Mouse (Mus musculus): Measurements from ENCODE around the gene Rap2a. TPM values are rescaled to one million over a fixed set of nuclear protein-coding genes. Genes with fewer than 3 reads are reported as not detected.

The Rap2a gene
- polyA plus RNA-seq, 1 experiment, result 9.5 TPM

DNA sequence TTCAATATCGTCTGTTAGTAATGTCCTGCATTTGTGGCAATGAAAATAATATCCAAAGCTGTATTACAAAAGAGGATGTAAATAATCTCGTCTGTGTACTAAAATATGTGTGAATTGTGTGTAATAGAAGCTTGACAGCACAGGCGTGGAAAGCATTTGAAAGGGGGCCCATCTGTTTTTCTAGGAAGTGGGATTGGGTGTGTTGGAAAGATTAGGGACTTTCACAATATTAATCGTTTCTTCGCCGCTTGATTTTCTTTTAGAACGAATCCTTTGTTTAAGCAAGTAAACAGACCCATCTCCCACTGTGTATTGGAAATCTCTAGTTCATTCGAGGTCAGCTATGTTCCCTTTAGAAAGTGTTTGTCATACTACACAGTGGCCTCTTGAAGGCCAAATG is 64.2 kb downstream of the Rap2a start:
- Histone ChIP-seq H3K4me3 (ENCODE audit: insufficient read depth, low read depth, low read length) (no peak overlapping the region), H3K27ac (replicated peaks; ENCODE audit: low read depth, low read length) (no peak overlapping the region), H3K4me1 (ENCODE audit: control insufficient read depth, insufficient read depth, insufficient read length, low read length) (peaks cover 11% of the 10 kb centered on the region; the same call in 1 of the 2 replicates)

DNA sequence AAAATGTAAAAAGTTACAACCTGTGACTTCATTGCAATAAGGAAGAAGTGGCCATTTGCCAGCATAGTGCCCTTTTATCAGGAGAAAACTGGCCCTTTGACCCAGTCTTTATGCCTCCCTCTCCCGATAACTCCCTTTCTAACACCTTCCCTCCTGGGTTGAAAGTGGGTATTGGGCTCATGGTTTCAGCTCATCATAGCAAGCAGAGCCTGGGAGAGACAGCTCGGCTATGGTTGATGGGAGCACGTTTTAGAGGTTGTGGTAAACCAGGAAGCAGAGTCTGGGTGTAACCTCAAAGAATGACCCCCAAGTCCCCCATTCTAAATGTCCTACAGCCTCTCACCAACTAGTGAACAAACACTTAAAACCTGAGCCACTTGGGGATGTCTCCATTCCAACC is 64.7 kb downstream of the Rap2a start:
- Histone ChIP-seq H3K4me1 (ENCODE audit: control insufficient read depth, insufficient read depth, insufficient read length, low read length) (peaks cover 11% of the 10 kb centered on the region; the same call in 1 of the 2 replicates), H3K4me3 (ENCODE audit: insufficient read depth, low read depth, low read length) (no peak overlapping the region), H3K27ac (replicated peaks; ENCODE audit: low read depth, low read length) (no peak overlapping the region)

DNA sequence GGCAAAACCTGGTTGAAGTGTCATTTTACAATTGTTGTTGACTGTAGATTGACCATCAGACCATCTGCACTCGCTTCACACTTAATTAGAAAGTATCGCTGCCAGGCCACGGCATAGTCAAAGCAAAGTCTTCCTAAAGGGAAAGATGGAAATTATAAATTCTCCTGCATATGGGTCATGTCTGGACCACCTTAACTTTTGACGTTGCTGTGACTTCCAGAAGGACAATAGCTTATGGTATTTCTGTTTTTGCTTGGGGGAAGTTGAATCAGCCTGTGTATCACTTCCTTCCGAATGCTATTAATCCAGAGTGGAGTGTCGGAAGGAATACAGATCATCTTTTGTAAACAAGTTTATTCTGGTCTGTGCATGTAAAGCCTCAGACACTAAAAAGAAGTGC is 65.6 kb downstream of the Rap2a start:
- H3K4me3 ChIP-seq (ENCODE audit: insufficient read depth, low read depth, low read length), result no peak overlapping the region
- H3K27ac ChIP-seq (replicated peaks; ENCODE audit: low read depth, low read length), result no peak overlapping the region

DNA sequence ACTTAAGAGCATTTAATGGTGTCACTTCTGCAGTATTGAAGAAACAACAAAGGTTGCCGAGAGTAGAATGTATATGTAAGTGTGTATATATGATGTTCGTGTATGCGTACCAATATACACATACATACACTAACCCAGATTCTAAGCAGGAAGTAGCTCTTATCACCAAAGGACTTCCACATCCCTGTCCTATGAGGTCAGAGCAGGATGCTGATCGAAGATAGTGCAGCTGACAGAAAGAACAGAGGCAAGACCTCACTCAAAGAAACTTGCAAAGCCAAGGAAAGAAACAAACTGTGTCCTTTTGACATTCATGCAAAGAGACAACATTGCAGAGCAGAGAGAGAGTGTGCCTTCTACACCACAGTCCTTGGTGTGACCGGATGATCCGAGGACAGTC is 66.3 kb downstream of the Rap2a start:
- Histone ChIP-seq H3K27ac (replicated peaks; ENCODE audit: low read depth, low read length) (no peak overlapping the region), H3K4me3 (ENCODE audit: insufficient read depth, low read depth, low read length) (no peak overlapping the region)

More for the DNA sequence above, 65.6 kb downstream of the Rap2a start:
- peaks cover 11% of the 10 kb centered on the region; the same call in 1 of the 2 replicates for H3K4me1 ChIP-seq (ENCODE audit: control insufficient read depth, insufficient read depth, insufficient read length, low read length)

DNA sequence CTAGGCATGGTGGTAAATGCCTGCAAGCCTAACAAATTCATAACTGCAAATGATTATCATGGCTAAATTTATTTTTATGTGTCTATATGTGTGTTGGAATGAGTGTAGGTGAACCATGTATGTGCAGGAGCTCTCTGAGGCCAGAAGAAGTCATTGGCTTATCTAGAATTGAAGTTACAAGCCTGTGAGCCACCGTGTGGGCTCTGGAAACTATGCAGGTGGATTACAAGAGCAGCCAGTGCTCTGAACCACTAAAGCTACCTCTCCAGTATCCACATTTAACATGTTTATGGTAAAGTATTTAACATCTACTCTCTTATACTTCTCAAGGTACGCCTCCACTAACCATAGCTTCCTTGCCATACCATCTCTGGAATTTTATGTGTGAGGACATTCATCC is 66.7 kb downstream of the Rap2a start:
- Histone ChIP-seq H3K4me3 (ENCODE audit: insufficient read depth, low read depth, low read length) (no peak overlapping the region), H3K27ac (replicated peaks; ENCODE audit: low read depth, low read length) (no peak overlapping the region), H3K4me1 (ENCODE audit: control insufficient read depth, insufficient read depth, insufficient read length, low read length) (peaks cover 11% of the 10 kb centered on the region; the same call in 1 of the 2 replicates)

More for the DNA sequence above, 66.3 kb downstream of the Rap2a start:
- H3K4me1 ChIP-seq (ENCODE audit: control insufficient read depth, insufficient read depth, insufficient read length, low read length), result peaks cover 11% of the 10 kb centered on the region; the same call in 1 of the 2 replicates

Other genes starting within 250 kb of the Rap2a start
- gene Mbnl2, start 202.8 kb upstream of the Rap2a start, polyA plus RNA-seq (2012; ENCODE audit: insufficient read depth, insufficient read length, missing spikeins), result 152 and 170 TPM in 2 replicates